Mouse (Mus musculus): ENCODE results near the gene Styx. TPM values are rescaled to one million over a fixed set of nuclear protein-coding genes. Genes with fewer than 3 reads are reported as not detected.

Gene Styx
- polyA plus RNA-seq, 1 experiment: 14.7 TPM

- 80% methylated on average over 12 of the region's 12 CpGs for WGBS
- H3K4me3 ChIP-seq (replicated peaks; ENCODE audit: insufficient read depth, low read depth, low read length): no peak overlapping the region
- TF ChIP-seq CTCF (IDR thresholded peaks at IDR 0.05; ENCODE audit: borderline replicate concordance, insufficient read depth, low read depth, low read length): no peak
- TF ChIP-seq POLR2A (IDR thresholded peaks at IDR 0.05; ENCODE audit: borderline replicate concordance, insufficient read depth, low read length): no peak
- no peaks in the 10 kb centered on the region for H3K4me1 ChIP-seq (ENCODE audit: control insufficient read depth, insufficient read depth, low read length)
- H3K27me3 ChIP-seq (ENCODE audit: control insufficient read depth, insufficient read depth, low read length): no peaks in the 10 kb centered on the region
- no peak for DNase-seq
- H3K27ac ChIP-seq (ENCODE audit: insufficient read depth, low read length): no peak overlapping the region
These were observed 94.6 kb downstream of the Styx start for GRCm38 (mm10) chr14:45445445-45445844.

- DNase-seq: no peak
- H3K27me3 ChIP-seq (ENCODE audit: control insufficient read depth, insufficient read depth, low read length): no peaks in the 10 kb centered on the region
- H3K27ac ChIP-seq (ENCODE audit: insufficient read depth, low read length): no peak overlapping the region
- 63% methylated on average over 3 of the region's 3 CpGs for WGBS
- no peak overlapping the region for H3K4me3 ChIP-seq (replicated peaks; ENCODE audit: insufficient read depth, low read depth, low read length)
- no peaks in the 10 kb centered on the region for H3K4me1 ChIP-seq (ENCODE audit: control insufficient read depth, insufficient read depth, low read length)
- TF ChIP-seq CTCF (IDR thresholded peaks at IDR 0.05; ENCODE audit: borderline replicate concordance, insufficient read depth, low read depth, low read length) (no peak), POLR2A (IDR thresholded peaks at IDR 0.05; ENCODE audit: borderline replicate concordance, insufficient read depth, low read length) (no peak)
These were observed 95.9 kb downstream of the Styx start for GRCm38 (mm10) chr14:45446777-45447176.

DNA sequence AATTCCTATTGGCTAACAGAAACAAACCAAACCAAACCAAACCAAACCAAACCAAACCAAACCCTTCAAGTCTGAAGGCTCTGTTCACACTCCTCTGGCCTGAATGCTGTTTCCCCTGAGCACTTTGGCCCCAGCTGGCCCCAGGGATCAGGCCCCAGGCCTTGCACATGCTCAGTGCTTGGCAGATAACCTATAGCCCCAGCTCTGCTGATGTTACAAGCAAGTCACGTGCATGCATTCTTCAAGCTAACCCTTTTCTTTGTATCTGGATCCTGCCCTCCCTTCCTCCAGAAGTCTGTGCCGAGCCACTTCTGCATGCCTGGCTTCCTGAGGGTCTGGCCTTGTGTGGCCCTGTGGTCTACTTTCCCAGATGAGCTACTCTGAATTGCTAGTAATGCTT is 100.2 kb downstream of the Styx start:
- 73% methylated on average over 2 of the region's 2 CpGs for WGBS
- no peak for TF ChIP-seq POLR2A (IDR thresholded peaks at IDR 0.05; ENCODE audit: borderline replicate concordance, insufficient read depth, low read length)
- TF ChIP-seq CTCF (IDR thresholded peaks at IDR 0.05; ENCODE audit: borderline replicate concordance, insufficient read depth, low read depth, low read length): no peak
- Histone ChIP-seq H3K4me3 (replicated peaks; ENCODE audit: insufficient read depth, low read depth, low read length) (no peak overlapping the region), H3K27me3 (ENCODE audit: control insufficient read depth, insufficient read depth, low read length) (no peaks in the 10 kb centered on the region), H3K27ac (ENCODE audit: insufficient read depth, low read length) (no peak overlapping the region), H3K4me1 (ENCODE audit: control insufficient read depth, insufficient read depth, low read length) (peaks cover 9% of the 10 kb centered on the region)
- no peak for DNase-seq

- Histone ChIP-seq H3K4me3 (replicated peaks; ENCODE audit: insufficient read depth, low read depth, low read length) (no peak overlapping the region), H3K27ac (ENCODE audit: insufficient read depth, low read length) (no peak overlapping the region), H3K4me1 (ENCODE audit: control insufficient read depth, insufficient read depth, low read length) (peaks cover 9% of the 10 kb centered on the region), H3K27me3 (ENCODE audit: control insufficient read depth, insufficient read depth, low read length) (no peaks in the 10 kb centered on the region)
- TF ChIP-seq CTCF (IDR thresholded peaks at IDR 0.05; ENCODE audit: borderline replicate concordance, insufficient read depth, low read depth, low read length) (no peak), POLR2A (IDR thresholded peaks at IDR 0.05; ENCODE audit: borderline replicate concordance, insufficient read depth, low read length) (no peak)
- whole genome bisulfite sequencing: 52% methylated on average over 4 of the region's 4 CpGs
- peak in 1 of 2 experiments; percentile 28 for DNase-seq
These were observed 101.3 kb downstream of the Styx start for GRCm38 (mm10) chr14:45452148-45452547.

DNA sequence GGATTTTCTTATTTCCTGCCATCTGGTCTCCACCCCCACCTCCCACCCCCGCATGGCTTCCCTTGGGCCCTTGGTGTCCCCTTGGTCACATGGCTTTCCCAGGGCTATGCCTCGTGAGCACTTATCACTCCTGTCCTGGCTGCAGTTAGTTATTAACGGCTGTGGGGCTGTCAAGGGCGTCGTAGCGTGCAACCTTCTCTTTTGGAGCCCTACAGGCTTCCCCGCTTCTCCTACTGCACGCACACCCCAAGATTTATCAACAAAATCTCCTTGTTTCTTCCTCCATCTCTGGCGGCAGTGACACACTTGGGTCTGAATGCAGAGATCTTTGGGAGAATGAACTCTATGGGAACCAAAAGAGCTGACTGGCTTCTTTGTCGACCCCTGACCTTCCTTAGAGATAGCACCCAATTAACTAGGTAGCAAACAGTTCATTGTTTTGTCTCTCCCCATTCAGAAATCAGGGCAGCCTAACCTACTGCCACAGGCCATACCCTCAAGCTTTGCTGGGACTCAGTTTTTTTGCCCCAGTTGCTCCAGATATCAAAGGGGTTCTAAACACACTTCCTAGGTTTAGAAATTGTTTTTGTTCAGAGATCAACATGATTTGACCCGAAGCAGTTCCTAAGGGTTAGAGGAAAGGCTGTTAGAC is 102.1 kb downstream of the Styx start:
- Histone ChIP-seq H3K27me3 (ENCODE audit: control insufficient read depth, insufficient read depth, low read length) (no peaks in the 10 kb centered on the region), H3K4me1 (ENCODE audit: control insufficient read depth, insufficient read depth, low read length) (peaks cover 9% of the 10 kb centered on the region), H3K4me3 (replicated peaks; ENCODE audit: insufficient read depth, low read depth, low read length) (no peak overlapping the region), H3K27ac (ENCODE audit: insufficient read depth, low read length) (no peak overlapping the region)
- TF ChIP-seq POLR2A (IDR thresholded peaks at IDR 0.05; ENCODE audit: borderline replicate concordance, insufficient read depth, low read length): no peak
- TF ChIP-seq CTCF (IDR thresholded peaks at IDR 0.05; ENCODE audit: borderline replicate concordance, insufficient read depth, low read depth, low read length): no peak
- WGBS: 33% methylated on average over 11 of the region's 11 CpGs
- DNase-seq: peak; percentile 40 to 49

DNA sequence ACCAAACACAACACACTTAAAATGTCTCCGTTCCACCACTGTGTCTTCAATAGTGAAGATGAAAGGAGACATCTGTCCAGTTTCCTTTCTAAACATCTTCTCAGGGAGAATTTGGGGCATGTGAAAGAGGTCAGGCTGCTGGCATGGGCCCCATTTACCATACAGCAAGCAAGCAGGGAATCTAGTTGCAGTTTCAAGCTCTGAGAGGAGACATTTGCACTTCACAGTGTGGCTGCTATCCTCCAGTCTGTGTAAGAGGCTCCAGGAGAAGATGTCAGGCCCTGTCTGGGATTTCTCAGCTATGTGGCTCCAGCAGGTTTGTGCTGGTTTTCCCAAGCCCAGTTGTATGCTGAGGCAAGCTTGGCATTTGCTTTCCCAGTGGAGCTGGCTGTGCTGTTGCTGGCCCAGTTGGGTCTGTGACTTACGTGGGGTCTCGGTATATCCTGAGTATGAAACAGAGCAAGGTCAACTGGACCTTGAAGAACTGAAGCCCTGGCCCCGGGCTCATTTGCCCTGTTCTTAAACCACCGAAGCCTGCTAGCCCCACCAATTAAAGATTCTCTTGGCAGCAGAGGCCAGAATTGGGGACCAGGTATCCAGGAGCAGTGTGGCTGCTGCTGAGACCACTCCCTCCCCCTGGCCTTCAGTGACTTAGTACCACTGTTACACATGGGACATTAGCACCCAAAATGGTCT is 102.8 kb downstream of the Styx start:
- 76% methylated on average over 5 of the region's 5 CpGs for WGBS
- H3K27ac ChIP-seq (ENCODE audit: insufficient read depth, low read length): no peak overlapping the region
- TF ChIP-seq CTCF (IDR thresholded peaks at IDR 0.05; ENCODE audit: borderline replicate concordance, insufficient read depth, low read depth, low read length): no peak
- TF ChIP-seq POLR2A (IDR thresholded peaks at IDR 0.05; ENCODE audit: borderline replicate concordance, insufficient read depth, low read length): no peak
- H3K4me3 ChIP-seq (replicated peaks; ENCODE audit: insufficient read depth, low read depth, low read length): no peak overlapping the region
- H3K27me3 ChIP-seq (ENCODE audit: control insufficient read depth, insufficient read depth, low read length): no peaks in the 10 kb centered on the region
- peak in 1 of 2 experiments; percentile 26 for DNase-seq
- H3K4me1 ChIP-seq (ENCODE audit: control insufficient read depth, insufficient read depth, low read length): peaks cover 9% of the 10 kb centered on the region

DNA sequence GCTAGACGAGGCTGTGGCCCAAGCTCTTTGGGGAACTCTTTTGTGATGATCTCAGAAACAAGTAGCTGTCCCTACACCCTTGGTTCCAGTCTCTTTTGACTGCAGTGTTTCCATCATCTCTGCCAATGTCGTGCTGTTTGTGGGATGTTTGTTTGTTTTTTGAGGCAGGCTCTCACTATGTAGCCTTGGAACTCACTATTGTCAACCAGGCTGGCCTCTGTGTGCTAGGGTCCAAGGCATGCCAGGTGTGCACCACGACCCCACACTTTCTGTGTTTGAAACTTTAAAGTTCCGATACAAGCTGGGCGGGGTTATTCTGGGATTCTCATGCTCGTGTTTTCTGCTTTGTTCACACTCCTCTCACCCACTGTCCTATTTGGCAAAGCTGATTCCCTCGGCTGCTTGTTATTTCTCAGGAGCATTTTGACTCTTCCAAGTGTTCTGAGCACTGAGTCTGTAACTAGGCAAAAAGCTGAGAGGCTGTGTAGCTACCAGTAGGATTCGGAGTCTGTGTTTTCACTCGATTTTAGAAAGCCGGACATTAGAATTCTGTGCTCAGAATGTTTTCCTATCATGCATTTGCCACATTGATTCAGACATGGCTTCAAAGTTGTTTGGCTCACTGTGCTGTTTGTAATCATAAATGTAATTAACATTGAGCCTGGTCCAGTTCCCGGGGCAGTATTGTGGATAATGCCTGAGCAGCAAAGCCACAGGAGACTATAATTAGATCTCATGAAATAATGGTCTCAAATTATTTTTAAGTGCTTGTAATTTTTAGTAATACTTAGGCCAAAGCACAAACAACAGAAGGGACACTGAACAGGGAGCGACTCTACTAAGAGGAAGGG is 105.0 kb downstream of the Styx start:
- TF ChIP-seq CTCF (IDR thresholded peaks at IDR 0.05; ENCODE audit: borderline replicate concordance, insufficient read depth, low read depth, low read length) (no peak), POLR2A (IDR thresholded peaks at IDR 0.05; ENCODE audit: borderline replicate concordance, insufficient read depth, low read length) (no peak)
- H3K27me3 ChIP-seq (ENCODE audit: control insufficient read depth, insufficient read depth, low read length): no peaks in the 10 kb centered on the region
- H3K4me3 ChIP-seq (replicated peaks; ENCODE audit: insufficient read depth, low read depth, low read length): no peak overlapping the region
- peaks cover 9% of the 10 kb centered on the region for H3K4me1 ChIP-seq (ENCODE audit: control insufficient read depth, insufficient read depth, low read length)
- peak in 1 of 2 experiments; percentile 22 for DNase-seq
- H3K27ac ChIP-seq (ENCODE audit: insufficient read depth, low read length): no peak overlapping the region
- WGBS: 50% methylated on average over 12 of the region's 12 CpGs

Measured in cerebellum, adult 2 months (tissue).